Mouse (Mus musculus): ENCODE measurements around the gene Asic2. TPM values are rescaled to one million over a fixed set of nuclear protein-coding genes. Genes with fewer than 3 reads are reported as not detected.

The Asic2 gene
- polyA plus RNA-seq, 1 experiment from 2014 or later: 16.2 TPM

- no peak overlapping the region for H3K9ac ChIP-seq (ENCODE audit: low read depth, low read length)
- H3K9me3 ChIP-seq (replicated peaks; ENCODE audit: control insufficient read depth, low read length, poor library complexity, severe bottlenecking): no peaks in the 10 kb centered on the region
- no peak overlapping the region for H3K27ac ChIP-seq (ENCODE audit: low read length)
- no peaks in the 10 kb centered on the region for H3K27me3 ChIP-seq (ENCODE audit: control insufficient read depth, insufficient read depth, low read depth, low read length)
- ATAC-seq: no peak
- 74% methylated on average over 6 of the region's 6 CpGs for whole genome bisulfite sequencing
- no peaks in the 10 kb centered on the region for H3K36me3 ChIP-seq (ENCODE audit: control insufficient read depth, insufficient read depth, low read length)
- H3K4me3 ChIP-seq (ENCODE audit: low read depth, low read length): no peak overlapping the region
- H3K4me2 ChIP-seq (ENCODE audit: low read length): no peak overlapping the region
- H3K4me1 ChIP-seq (ENCODE audit: control insufficient read depth, insufficient read depth, low read length): 0 out of 2 replicates have a peak, but pooled peaks cover 2% of the 10 kb centered on the region
Observed at GRCm38 (mm10) chr11:81620516-81620915, 347.7 kb downstream of the Asic2 start.

GRCm38 (mm10) chr11:81616437-81616836 is 351.8 kb downstream of the Asic2 start:
- no peak for ATAC-seq
- no peaks in the 10 kb centered on the region for H3K9me3 ChIP-seq (replicated peaks; ENCODE audit: control insufficient read depth, low read length, poor library complexity, severe bottlenecking)
- peaks cover 24% of the 10 kb centered on the region for H3K4me1 ChIP-seq (ENCODE audit: control insufficient read depth, insufficient read depth, low read length)
- H3K27ac ChIP-seq (ENCODE audit: low read length): no peak overlapping the region
- H3K27me3 ChIP-seq (ENCODE audit: control insufficient read depth, insufficient read depth, low read depth, low read length): 0 out of 2 replicates have a peak, but pooled peaks cover 2% of the 10 kb centered on the region
- WGBS: 86% methylated on average over 8 of the region's 8 CpGs
- no peak overlapping the region for H3K4me3 ChIP-seq (ENCODE audit: low read depth, low read length)
- H3K4me2 ChIP-seq (ENCODE audit: low read length): no peak overlapping the region
- no peaks in the 10 kb centered on the region for H3K36me3 ChIP-seq (ENCODE audit: control insufficient read depth, insufficient read depth, low read length)
- no peak overlapping the region for H3K9ac ChIP-seq (ENCODE audit: low read depth, low read length)

- H3K4me1 ChIP-seq (ENCODE audit: control insufficient read depth, insufficient read depth, low read length): peaks cover 26% of the 10 kb centered on the region
- no peak for ATAC-seq
- no peak overlapping the region for H3K4me3 ChIP-seq (ENCODE audit: low read depth, low read length)
- peak overlapping the region; percentile 57 for H3K4me2 ChIP-seq (ENCODE audit: low read length)
- H3K9ac ChIP-seq (ENCODE audit: low read depth, low read length): peak overlapping the region; percentile 44; the same call in 1 of the 2 replicates
- WGBS: 29% methylated on average over 10 of the region's 10 CpGs
- H3K9me3 ChIP-seq (replicated peaks; ENCODE audit: control insufficient read depth, low read length, poor library complexity, severe bottlenecking): no peaks in the 10 kb centered on the region
- H3K27me3 ChIP-seq (ENCODE audit: control insufficient read depth, insufficient read depth, low read depth, low read length): 0 out of 2 replicates have a peak, but pooled peaks cover 2% of the 10 kb centered on the region
- H3K27ac ChIP-seq (ENCODE audit: low read length): peak overlapping the region; percentile 47
- H3K36me3 ChIP-seq (ENCODE audit: control insufficient read depth, insufficient read depth, low read length): no peaks in the 10 kb centered on the region
Observed at GRCm38 (mm10) chr11:81613869-81614620, 354.2 kb downstream of the Asic2 start.

- H3K4me1 ChIP-seq (ENCODE audit: control insufficient read depth, insufficient read depth, low read length): peaks cover 26% of the 10 kb centered on the region
- WGBS: 0% methylated on average over 17 of the region's 17 CpGs
- peak; percentile 87 for ATAC-seq
- H3K9ac ChIP-seq (ENCODE audit: low read depth, low read length): peak overlapping the region; percentile 55
- H3K27ac ChIP-seq (ENCODE audit: low read length): peak overlapping the region; percentile 83
- H3K9me3 ChIP-seq (replicated peaks; ENCODE audit: control insufficient read depth, low read length, poor library complexity, severe bottlenecking): no peaks in the 10 kb centered on the region
- H3K4me2 ChIP-seq (ENCODE audit: low read length): peak overlapping the region; percentile 57
- H3K27me3 ChIP-seq (ENCODE audit: control insufficient read depth, insufficient read depth, low read depth, low read length): 0 out of 2 replicates have a peak, but pooled peaks cover 2% of the 10 kb centered on the region
- no peaks in the 10 kb centered on the region for H3K36me3 ChIP-seq (ENCODE audit: control insufficient read depth, insufficient read depth, low read length)
- H3K4me3 ChIP-seq (ENCODE audit: low read depth, low read length): peak overlapping the region; percentile 32
Observed at GRCm38 (mm10) chr11:81612798-81613540, 355.3 kb downstream of the Asic2 start.

- Histone ChIP-seq H3K27ac (ENCODE audit: low read length) (peak overlapping the region; percentile 83), H3K4me1 (ENCODE audit: control insufficient read depth, insufficient read depth, low read length) (peaks cover 26% of the 10 kb centered on the region), H3K4me3 (ENCODE audit: low read depth, low read length) (peak overlapping the region; percentile 32), H3K36me3 (ENCODE audit: control insufficient read depth, insufficient read depth, low read length) (no peaks in the 10 kb centered on the region), H3K27me3 (ENCODE audit: control insufficient read depth, insufficient read depth, low read depth, low read length) (0 out of 2 replicates have a peak, but pooled peaks cover 2% of the 10 kb centered on the region), H3K9me3 (replicated peaks; ENCODE audit: control insufficient read depth, low read length, poor library complexity, severe bottlenecking) (no peaks in the 10 kb centered on the region), H3K9ac (ENCODE audit: low read depth, low read length) (peak overlapping the region; percentile 55; the same call in 1 of the 2 replicates), H3K4me2 (ENCODE audit: low read length) (peak overlapping the region; percentile 57)
- ATAC-seq: peak; percentile 80
- WGBS: 8% methylated on average over 20 of the region's 20 CpGs
Observed at GRCm38 (mm10) chr11:81611948-81612797, 356.1 kb downstream of the Asic2 start.

- ATAC-seq: no peak
- Histone ChIP-seq H3K4me1 (ENCODE audit: control insufficient read depth, insufficient read depth, low read length) (peaks cover 26% of the 10 kb centered on the region), H3K27me3 (ENCODE audit: control insufficient read depth, insufficient read depth, low read depth, low read length) (0 out of 2 replicates have a peak, but pooled peaks cover 2% of the 10 kb centered on the region), H3K9me3 (replicated peaks; ENCODE audit: control insufficient read depth, low read length, poor library complexity, severe bottlenecking) (no peaks in the 10 kb centered on the region), H3K27ac (ENCODE audit: low read length) (no peak overlapping the region), H3K36me3 (ENCODE audit: control insufficient read depth, insufficient read depth, low read length) (no peaks in the 10 kb centered on the region), H3K9ac (ENCODE audit: low read depth, low read length) (no peak overlapping the region), H3K4me2 (ENCODE audit: low read length) (no peak overlapping the region), H3K4me3 (ENCODE audit: low read depth, low read length) (no peak overlapping the region)
- WGBS: 92% methylated on average over 5 of the region's 5 CpGs
Observed at GRCm38 (mm10) chr11:81610506-81610905, 357.8 kb downstream of the Asic2 start.

- H3K27ac ChIP-seq (ENCODE audit: low read length): no peak overlapping the region
- H3K9me3 ChIP-seq (replicated peaks; ENCODE audit: control insufficient read depth, low read length, poor library complexity, severe bottlenecking): no peaks in the 10 kb centered on the region
- H3K4me1 ChIP-seq (ENCODE audit: control insufficient read depth, insufficient read depth, low read length): no peaks in the 10 kb centered on the region; the same call in 1 of the 2 replicates
- WGBS: 82% methylated on average over 4 of the region's 4 CpGs
- H3K4me3 ChIP-seq (ENCODE audit: low read depth, low read length): no peak overlapping the region
- ATAC-seq: no peak
- H3K36me3 ChIP-seq (ENCODE audit: control insufficient read depth, insufficient read depth, low read length): no peaks in the 10 kb centered on the region
- H3K4me2 ChIP-seq (ENCODE audit: low read length): no peak overlapping the region
- no peaks in the 10 kb centered on the region for H3K27me3 ChIP-seq (ENCODE audit: control insufficient read depth, insufficient read depth, low read depth, low read length)
- H3K9ac ChIP-seq (ENCODE audit: low read depth, low read length): 0 out of 2 replicates have a peak overlapping the region, but pooled peaks have one; percentile 20
Observed at GRCm38 (mm10) chr11:81602971-81603370, 365.3 kb downstream of the Asic2 start.

GRCm38 (mm10) chr11:81601736-81602135 is 366.5 kb downstream of the Asic2 start:
- H3K36me3 ChIP-seq (ENCODE audit: control insufficient read depth, insufficient read depth, low read length): no peaks in the 10 kb centered on the region

More at GRCm38 (mm10) chr11:81601736-81602135, 366.5 kb downstream of the Asic2 start:
- Histone ChIP-seq H3K4me3 (ENCODE audit: low read depth, low read length) (no peak overlapping the region), H3K4me2 (ENCODE audit: low read length) (no peak overlapping the region), H3K9ac (ENCODE audit: low read depth, low read length) (no peak overlapping the region), H3K4me1 (ENCODE audit: control insufficient read depth, insufficient read depth, low read length) (no peaks in the 10 kb centered on the region; the same call in 1 of the 2 replicates), H3K9me3 (replicated peaks; ENCODE audit: control insufficient read depth, low read length, poor library complexity, severe bottlenecking) (no peaks in the 10 kb centered on the region), H3K27me3 (ENCODE audit: control insufficient read depth, insufficient read depth, low read depth, low read length) (no peaks in the 10 kb centered on the region), H3K27ac (ENCODE audit: low read length) (no peak overlapping the region)
- WGBS: 94% methylated on average over 5 of the region's 5 CpGs
- no peak for ATAC-seq
